Mouse (Mus musculus) forebrain, embryonic 16.5 days (tissue): ENCODE data around the gene Sfxn5. TPM values are rescaled to one million over a fixed set of nuclear protein-coding genes. Genes with fewer than 3 reads are reported as not detected.

Experiments used
- ATAC-seq: fragments of 200-750 bp; cut with Nextera tagmentation; 2 replicates; pipeline ENCODE4 v1.8.0; 2017; ENCODE audit warnings: mild to moderate bottlenecking, moderate library complexity
- H3K27ac ChIP-seq: fragments of 300-500 bp; sonication (generic); 2 replicates; pipeline ENCODE4 v1.5.1; 2014; ENCODE audit warnings: low read length, control low read depth
- H3K27me3 ChIP-seq: fragments of 300-500 bp; sonication (generic); replicated peaks from 2 replicates; pipeline ENCODE4 v1.6.1; 2014; ENCODE audit warnings: low read length; ENCODE audit not compliant: control insufficient read depth, insufficient read depth
- H3K36me3 ChIP-seq: fragments of 300-500 bp; sonication (generic); 2 replicates; pipeline ENCODE4 v1.6.1; 2014; ENCODE audit not compliant: control insufficient read depth, insufficient read depth
- H3K4me1 ChIP-seq: fragments of 300-500 bp; sonication (generic); replicated peaks from 2 replicates; pipeline ENCODE4 v1.6.1; 2014; ENCODE audit warnings: low read length; ENCODE audit not compliant: control insufficient read depth, insufficient read depth
- H3K4me2 ChIP-seq: fragments of 300-500 bp; sonication (generic); 2 replicates; pipeline ENCODE4 v1.6.1; 2014; ENCODE audit warnings: mild to moderate bottlenecking, low read length, control low read depth
- H3K4me3 ChIP-seq: fragments of 300-500 bp; sonication (generic); replicated peaks from 2 replicates; pipeline ENCODE4 v1.5.1; 2014; ENCODE audit warnings: mild to moderate bottlenecking, low read length, control low read depth
- H3K9ac ChIP-seq: fragments of 300-500 bp; sonication (generic); replicated peaks from 2 replicates; pipeline ENCODE4 v1.6.1; 2014; ENCODE audit warnings: low read depth, low read length, control low read depth
- H3K9me3 ChIP-seq: fragments of 300-500 bp; sonication (generic); 2 replicates; pipeline ENCODE4 v1.6.1; 2016; ENCODE audit warnings: low read length; ENCODE audit not compliant: control insufficient read depth
- WGBS: fragments of 180-500 bp; shearing (Covaris S2); extraction: QIAGEN DNeasy Blood & Tissue Kit; methylation state at CpG from one replicate; pipeline ENCODE4 v1.1.7; 2014; 5-methylcytosine and 5-hydroxymethylcytosine counted together
- polyA plus RNA-seq: library from polyadenylated mRNA; unstranded; fragments of >200 nt; fragmentation: Nextera tagmentation; extraction: Ambion mirVana; gene quantifications from 2 replicates; pipeline ENCODE4 v1.2.1, GENCODE M21; 2015

The Sfxn5 gene
- polyA plus RNA-seq, 1 experiment from 2014 or later, result 27.1 TPM

GRCm38 (mm10) chr6:85368166-85368565, 34.9 kb upstream of the Sfxn5 start:
- ATAC-seq, result no peak
- 83% methylated on average over 1 of the region's 1 CpGs for WGBS
- no peaks in the 10 kb centered on the region for H3K36me3 ChIP-seq
- H3K4me1 ChIP-seq, result peaks cover 26% of the 10 kb centered on the region
- no peak overlapping the region for H3K27ac ChIP-seq
- no peaks in the 10 kb centered on the region for H3K9me3 ChIP-seq
- no peak overlapping the region for H3K9ac ChIP-seq
- no peak overlapping the region for H3K4me3 ChIP-seq
- no peak overlapping the region for H3K4me2 ChIP-seq
- H3K27me3 ChIP-seq, result no peaks in the 10 kb centered on the region

GRCm38 (mm10) chr6:85366387-85366786, 33.2 kb upstream of the Sfxn5 start:
- no peak overlapping the region for H3K27ac ChIP-seq
- H3K9ac ChIP-seq, result no peak overlapping the region
- ATAC-seq, result no peak
- H3K36me3 ChIP-seq, result no peaks in the 10 kb centered on the region
- H3K4me3 ChIP-seq, result no peak overlapping the region
- H3K4me1 ChIP-seq, result peaks cover 11% of the 10 kb centered on the region
- no peaks in the 10 kb centered on the region for H3K9me3 ChIP-seq
- no peak overlapping the region for H3K4me2 ChIP-seq
- H3K27me3 ChIP-seq, result no peaks in the 10 kb centered on the region
- WGBS, result 70% methylated on average over 1 of the region's 1 CpGs

- Histone ChIP-seq H3K9ac (no peak overlapping the region), H3K4me1 (peaks cover 11% of the 10 kb centered on the region), H3K36me3 (no peaks in the 10 kb centered on the region), H3K27me3 (no peaks in the 10 kb centered on the region), H3K4me3 (no peak overlapping the region), H3K9me3 (no peaks in the 10 kb centered on the region), H3K27ac (no peak overlapping the region), H3K4me2 (no peak overlapping the region)
- WGBS, result 80% methylated on average over 5 of the region's 5 CpGs
- ATAC-seq, result no peak
These were observed 31.2 kb upstream of the Sfxn5 start for GRCm38 (mm10) chr6:85364439-85364838.

GRCm38 (mm10) chr6:85363906-85364260, 30.7 kb upstream of the Sfxn5 start:
- H3K27ac ChIP-seq, result no peak overlapping the region
- no peaks in the 10 kb centered on the region for H3K9me3 ChIP-seq
- WGBS, result 81% methylated on average over 4 of the region's 4 CpGs
- H3K36me3 ChIP-seq, result no peaks in the 10 kb centered on the region
- H3K4me3 ChIP-seq, result no peak overlapping the region
- H3K9ac ChIP-seq, result no peak overlapping the region
- peaks cover 9% of the 10 kb centered on the region for H3K4me1 ChIP-seq
- no peak for ATAC-seq
- H3K27me3 ChIP-seq, result no peaks in the 10 kb centered on the region
- H3K4me2 ChIP-seq, result no peak overlapping the region

- H3K27ac ChIP-seq, result no peak overlapping the region
- WGBS, result 88% methylated on average over 5 of the region's 5 CpGs
- H3K4me1 ChIP-seq, result peaks cover 6% of the 10 kb centered on the region
- no peaks in the 10 kb centered on the region for H3K36me3 ChIP-seq
- no peak overlapping the region for H3K4me2 ChIP-seq
- no peaks in the 10 kb centered on the region for H3K27me3 ChIP-seq
- no peak for ATAC-seq
- H3K4me3 ChIP-seq, result no peak overlapping the region
- H3K9me3 ChIP-seq, result no peaks in the 10 kb centered on the region
- H3K9ac ChIP-seq, result no peak overlapping the region
These were observed 30.1 kb upstream of the Sfxn5 start for GRCm38 (mm10) chr6:85363231-85363905.

- Histone ChIP-seq H3K4me3 (no peak overlapping the region), H3K27me3 (no peaks in the 10 kb centered on the region), H3K36me3 (no peaks in the 10 kb centered on the region), H3K4me1 (peaks cover 6% of the 10 kb centered on the region), H3K4me2 (no peak overlapping the region), H3K9me3 (no peaks in the 10 kb centered on the region), H3K27ac (no peak overlapping the region), H3K9ac (no peak overlapping the region)
- 85% methylated on average over 5 of the region's 5 CpGs for WGBS
- no peak for ATAC-seq
These were observed 29.4 kb upstream of the Sfxn5 start for GRCm38 (mm10) chr6:85362610-85363009.

- no peak overlapping the region for H3K4me3 ChIP-seq
- no peak overlapping the region for H3K9ac ChIP-seq
- no peak overlapping the region for H3K4me2 ChIP-seq
- H3K4me1 ChIP-seq, result no peaks in the 10 kb centered on the region
- no peaks in the 10 kb centered on the region for H3K9me3 ChIP-seq
- no peak overlapping the region for H3K27ac ChIP-seq
- H3K27me3 ChIP-seq, result no peaks in the 10 kb centered on the region
- 87% methylated on average over 5 of the region's 5 CpGs for WGBS
- no peaks in the 10 kb centered on the region for H3K36me3 ChIP-seq
- ATAC-seq, result no peak
These were observed 27.1 kb upstream of the Sfxn5 start for GRCm38 (mm10) chr6:85360311-85360710.

GRCm38 (mm10) chr6:85358877-85359276, 25.7 kb upstream of the Sfxn5 start:
- WGBS, result 87% methylated on average over 1 of the region's 1 CpGs
- no peak for ATAC-seq
- H3K9ac ChIP-seq, result no peak overlapping the region

GRCm38 (mm10) chr6:85356682-85357465, 23.7 kb upstream of the Sfxn5 start:
- Histone ChIP-seq H3K4me1 (no peaks in the 10 kb centered on the region), H3K4me2 (no peak overlapping the region), H3K36me3 (no peaks in the 10 kb centered on the region), H3K9me3 (no peaks in the 10 kb centered on the region), H3K4me3 (no peak overlapping the region), H3K27me3 (no peaks in the 10 kb centered on the region), H3K27ac (no peak overlapping the region), H3K9ac (no peak overlapping the region)
- no peak for ATAC-seq
- 63% methylated on average over 4 of the region's 4 CpGs for WGBS

More at GRCm38 (mm10) chr6:85358877-85359276, 25.7 kb upstream of the Sfxn5 start:
- Histone ChIP-seq H3K27me3 (no peaks in the 10 kb centered on the region), H3K4me2 (no peak overlapping the region), H3K36me3 (no peaks in the 10 kb centered on the region), H3K9me3 (no peaks in the 10 kb centered on the region), H3K4me3 (no peak overlapping the region), H3K27ac (no peak overlapping the region), H3K4me1 (no peaks in the 10 kb centered on the region)
